8 mouse cellular contexts compared by ENCODE assay signal in genomic region chr8:120678447-120678846, GRCm38 (mm10). TPM values are rescaled to one million over a fixed set of nuclear protein-coding genes. Genes with fewer than 3 reads are reported as not detected.
DNase-seq lines count a peak whose midpoint lies in the region; ATAC-seq lines count a peak whose summit lies in the region.

No protein-coding gene starts in this region.

- H3K27ac ChIP-seq in intestine, embryonic 15.5 days = no peak overlapping the region
- no peak overlapping the region for H3K27ac ChIP-seq in midbrain, embryonic 10.5 days (replicated peaks)

- WGBS in intestine, embryonic 15.5 days = 14% methylated on average over 10 of the region's 10 CpGs
- whole genome bisulfite sequencing in midbrain, embryonic 10.5 days = 16% methylated on average over 10 of the region's 10 CpGs

- H3K4me1 ChIP-seq in intestine, embryonic 15.5 days (replicated peaks) = 0 out of 2 replicates have a peak, but pooled peaks cover 7% of the 10 kb centered on the region
- H3K4me1 ChIP-seq in midbrain, embryonic 10.5 days = peaks cover 3% of the 10 kb centered on the region; the same call in 1 of the 2 replicates

- no peaks in the 10 kb centered on the region for H3K27me3 ChIP-seq in intestine, embryonic 15.5 days (replicated peaks)
- H3K27me3 ChIP-seq in midbrain, embryonic 10.5 days (ENCODE audit: low read depth, poor library complexity, severe bottlenecking) = peaks cover 22% of the 10 kb centered on the region; the same call in 1 of the 2 replicates

- no peak overlapping the region for H3K4me3 ChIP-seq in intestine, embryonic 15.5 days (replicated peaks)
- no peak overlapping the region for H3K4me3 ChIP-seq in midbrain, embryonic 10.5 days

- ATAC-seq in common myeloid progenitor, adult 5-6 weeks (replicated peaks; ENCODE audit: low read depth, poor library complexity, severe bottlenecking) = peak; percentile 72
- ATAC-seq in intestine, embryonic 15.5 days = peak; percentile 8; the same call in 1 of the 2 replicates

- H3K36me3 ChIP-seq in intestine, embryonic 15.5 days = peaks cover 6% of the 10 kb centered on the region
- peaks cover 18% of the 10 kb centered on the region for H3K36me3 ChIP-seq in midbrain, embryonic 10.5 days

- H3K9me3 ChIP-seq in intestine, embryonic 15.5 days = no peaks in the 10 kb centered on the region
- no peaks in the 10 kb centered on the region for H3K9me3 ChIP-seq in midbrain, embryonic 10.5 days (replicated peaks)

- no peak overlapping the region for H3K9ac ChIP-seq in intestine, embryonic 15.5 days

- intact Hi-C loops in left cerebral cortex, postnatal 10 days (cut with DNase I) = no loop called here

- H3K4me2 ChIP-seq in intestine, embryonic 15.5 days (replicated peaks) = no peak overlapping the region

- peak; percentile 83 to 89 for DNase-seq in adrenal gland, adult 18-20 months (ENCODE audit: low spot score in 2 of 2)
- peak; percentile 94 for DNase-seq in gastrocnemius, postnatal 10 days
- DNase-seq in left cerebral cortex, postnatal 10 days (ENCODE audit: extremely low spot score in 1 of 2, low spot score in 2 of 2) = peak; percentile 76 to 88
- peak; percentile 83 for DNase-seq in midbrain, embryonic 10.5 days (ENCODE audit: low spot score)
- DNase-seq in right cerebral cortex, postnatal 4 days = peak; percentile 93
- DNase-seq in urinary bladder, postnatal 4 days (ENCODE audit: low spot score in 2 of 2) = peak; percentile 71 to 90

RNA-seq across cellular contexts. Expression of gene Emc8, which starts 10.1 kb away (rescaled TPM):
- total RNA-seq in adrenal gland, adult 18-20 months (2021) = 100 to 1,000 TPM in 1 of 2 experiments, 10 to 100 TPM in 1; 87.1 to 118 TPM
- total RNA-seq in common myeloid progenitor, adult 5-6 weeks (2017) = 44.9 and 59.9 TPM in 2 replicates
- total RNA-seq in gastrocnemius, postnatal 10 days (2021) = 10 to 100 TPM; 42.7 to 47.2 TPM
- polyA plus RNA-seq in intestine, embryonic 15.5 days (2015; fragmentation: Nextera tagmentation; extraction: Ambion mirVana) = 235 and 246 TPM in 2 replicates
- 10 to 100 TPM; 66.6 to 72.9 TPM for total RNA-seq in left cerebral cortex, postnatal 10 days (2021)
- polyA plus RNA-seq in midbrain, embryonic 10.5 days (2016; fragmentation: Nextera tagmentation; extraction: Ambion mirVana) = 347 and 384 TPM in 2 replicates

RNA-seq across cellular contexts. Expression of gene Cox4i1, which starts 10.4 kb away (rescaled TPM):
- total RNA-seq in adrenal gland, adult 18-20 months (2021) = 1,000 to 10,000 TPM; 1,414 to 1,997 TPM
- total RNA-seq in common myeloid progenitor, adult 5-6 weeks (2017) = 392 and 496 TPM in 2 replicates
- 1,000 to 10,000 TPM; 1,346 to 1,605 TPM for total RNA-seq in gastrocnemius, postnatal 10 days (2021)
- 1,472 and 1,529 TPM in 2 replicates for polyA plus RNA-seq in intestine, embryonic 15.5 days (2015; fragmentation: Nextera tagmentation; extraction: Ambion mirVana)
- total RNA-seq in left cerebral cortex, postnatal 10 days (2021) = 1,000 to 10,000 TPM; 1,012 to 1,017 TPM
- 948 and 963 TPM in 2 replicates for polyA plus RNA-seq in midbrain, embryonic 10.5 days (2016; fragmentation: Nextera tagmentation; extraction: Ambion mirVana)

RNA-seq across cellular contexts. Expression of gene Gm27021, which starts 10.6 kb away (rescaled TPM):
- total RNA-seq in adrenal gland, adult 18-20 months (2021) = not detected
- total RNA-seq in common myeloid progenitor, adult 5-6 weeks (2017) = not detected in 2 replicates
- not detected for total RNA-seq in gastrocnemius, postnatal 10 days (2021)
- 2.0 and 2.2 TPM in 2 replicates for polyA plus RNA-seq in intestine, embryonic 15.5 days (2015; fragmentation: Nextera tagmentation; extraction: Ambion mirVana)
- total RNA-seq in left cerebral cortex, postnatal 10 days (2021) = under 1 TPM in 1 of 2 experiments, not detected in 1; 0.66 TPM
- polyA plus RNA-seq in midbrain, embryonic 10.5 days (2016; fragmentation: Nextera tagmentation; extraction: Ambion mirVana) = 3.1 and 3.5 TPM in 2 replicates

RNA-seq across cellular contexts. Expression of gene 1190005I06Rik, which starts 31.0 kb away (rescaled TPM):
- total RNA-seq in adrenal gland, adult 18-20 months (2021) = 10 to 100 TPM; 12.3 to 21.3 TPM
- 1.2 TPM in 1 of 2 replicates, not detected in the other for total RNA-seq in common myeloid progenitor, adult 5-6 weeks (2017)
- total RNA-seq in gastrocnemius, postnatal 10 days (2021) = 1 to 10 TPM in 1 of 2 experiments, under 1 TPM in 1; 0.65 to 1.3 TPM
- 1.3 and 2.5 TPM in 2 replicates for polyA plus RNA-seq in intestine, embryonic 15.5 days (2015; fragmentation: Nextera tagmentation; extraction: Ambion mirVana)
- total RNA-seq in left cerebral cortex, postnatal 10 days (2021) = 1 to 10 TPM; 5.2 to 7.1 TPM
- polyA plus RNA-seq in midbrain, embryonic 10.5 days (2016; fragmentation: Nextera tagmentation; extraction: Ambion mirVana) = 3.9 TPM in 2 replicates

RNA-seq across cellular contexts. Expression of gene Irf8, which starts 57.7 kb away (rescaled TPM):
- total RNA-seq in adrenal gland, adult 18-20 months (2021) = 10 to 100 TPM; 16.1 to 46.0 TPM
- total RNA-seq in common myeloid progenitor, adult 5-6 weeks (2017) = 97.9 and 117 TPM in 2 replicates
- total RNA-seq in gastrocnemius, postnatal 10 days (2021) = 1 to 10 TPM; 2.0 to 2.6 TPM
- 41.9 and 46.6 TPM in 2 replicates for polyA plus RNA-seq in intestine, embryonic 15.5 days (2015; fragmentation: Nextera tagmentation; extraction: Ambion mirVana)
- 1 to 10 TPM; 3.7 to 4.5 TPM for total RNA-seq in left cerebral cortex, postnatal 10 days (2021)
- polyA plus RNA-seq in midbrain, embryonic 10.5 days (2016; fragmentation: Nextera tagmentation; extraction: Ambion mirVana) = 6.9 and 7.6 TPM in 2 replicates
